Mouse (Mus musculus): ENCODE results near the gene Cryba2. TPM values are rescaled to one million over a fixed set of nuclear protein-coding genes. Genes with fewer than 3 reads are reported as not detected.
A peak's percentile ranks its signal among the peaks of the same experiment; 100 is the strongest.

The Cryba2 gene
- total RNA-seq, 2 experiments from 2014 or later = not detected

DNA sequence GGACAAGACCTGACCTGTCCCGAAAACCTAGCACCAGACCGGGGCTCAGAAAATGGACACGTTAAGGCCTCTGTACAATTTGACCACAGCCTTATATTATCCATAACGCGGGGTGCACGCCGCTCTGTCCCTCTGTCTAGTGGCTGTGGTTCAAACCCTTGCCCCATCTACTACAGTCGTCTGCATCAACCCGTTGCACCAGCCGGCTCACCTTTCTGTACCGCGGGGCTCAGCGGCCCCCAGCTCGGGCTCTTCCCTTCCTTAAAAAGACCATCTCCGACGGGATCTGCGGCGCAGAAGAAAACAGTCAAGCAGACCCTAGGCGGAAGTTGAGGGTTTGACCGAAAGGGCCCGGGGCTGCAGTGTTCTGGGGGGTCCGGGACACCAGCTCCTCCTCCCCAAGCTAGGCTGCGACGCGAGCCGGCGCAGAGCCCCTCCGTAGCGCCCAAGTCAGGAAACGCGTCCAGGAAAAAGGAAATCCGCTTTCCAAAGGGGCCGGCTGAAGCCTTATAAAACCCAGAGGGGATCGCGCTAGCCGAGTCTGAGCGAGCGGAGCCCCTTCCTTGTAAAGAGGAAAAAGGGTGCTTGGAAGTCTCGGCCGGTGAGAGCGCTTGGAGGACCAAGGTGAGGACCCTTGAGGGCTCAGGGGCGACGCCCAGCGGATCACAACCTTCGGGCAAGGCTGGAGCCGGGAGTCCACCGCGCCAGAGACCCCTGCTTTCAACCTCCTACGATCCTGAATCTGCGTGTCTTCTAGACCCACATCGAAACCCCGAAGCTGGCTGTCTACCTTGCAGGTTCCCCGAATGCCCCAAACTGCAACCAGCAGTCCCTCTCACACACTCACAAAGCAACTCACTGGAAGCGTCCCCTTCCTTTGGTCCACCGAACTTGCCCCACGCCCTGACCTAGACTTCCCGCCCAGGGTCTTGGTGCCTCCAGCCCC lies 8.5 kb downstream of the Cryba2 start:
- DNase-seq = peak in 1 of 2 experiments; percentile 13
- intact Hi-C loops (cut with DNase I) = loop anchor here (5.0 kb wide), 1 partner anchor 133 kb away; no protein-coding TSS in a partner anchor

DNA sequence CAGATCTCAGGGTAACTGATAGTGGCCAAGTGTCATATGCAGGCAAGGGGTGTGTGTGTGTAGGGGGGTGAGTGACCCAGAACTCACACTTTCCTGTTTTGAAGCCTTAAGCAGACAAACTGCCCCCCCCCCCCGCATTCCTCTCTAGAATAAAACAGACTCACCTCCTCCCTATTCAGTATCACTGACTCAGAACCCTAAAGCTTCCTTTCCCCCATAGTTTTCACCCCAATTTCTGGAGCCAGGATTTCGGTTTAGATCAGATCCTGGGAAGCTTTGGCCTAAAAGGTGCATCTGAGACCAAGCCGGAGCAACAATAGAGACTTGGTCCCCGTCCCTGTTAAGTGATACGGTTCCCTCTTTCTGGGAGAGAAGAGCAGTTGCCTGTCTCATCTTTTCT lies 9.5 kb downstream of the Cryba2 start:
- DNase-seq = no peak
- intact Hi-C loops (cut with DNase I) = loop anchor here (5.0 kb wide), 1 partner anchor 134 kb away; no protein-coding TSS in a partner anchor

DNA sequence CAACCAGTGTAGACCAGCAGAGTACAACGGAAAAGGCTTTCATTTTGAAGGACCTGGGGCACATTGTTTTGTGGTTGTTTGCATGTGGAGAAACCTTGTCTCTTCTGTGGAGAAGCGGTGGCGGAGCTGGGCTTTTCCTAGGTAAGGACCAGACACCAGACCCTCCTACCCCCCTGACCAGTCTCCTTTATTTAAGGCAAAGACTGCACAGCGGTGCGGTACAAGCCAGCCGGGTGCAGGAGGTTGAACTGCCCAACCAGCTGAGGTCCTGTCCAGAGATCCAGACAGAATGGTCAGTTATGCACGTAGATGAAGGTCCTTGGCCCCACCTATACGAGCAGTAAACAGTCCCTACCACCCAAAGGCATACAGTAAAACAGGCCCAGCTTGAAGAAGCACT lies 10.1 kb downstream of the Cryba2 start:
- DNase-seq = no peak
- intact Hi-C loops (cut with DNase I) = loop anchor here (5.0 kb wide), 1 partner anchor 134 kb away; no protein-coding TSS in a partner anchor

DNA sequence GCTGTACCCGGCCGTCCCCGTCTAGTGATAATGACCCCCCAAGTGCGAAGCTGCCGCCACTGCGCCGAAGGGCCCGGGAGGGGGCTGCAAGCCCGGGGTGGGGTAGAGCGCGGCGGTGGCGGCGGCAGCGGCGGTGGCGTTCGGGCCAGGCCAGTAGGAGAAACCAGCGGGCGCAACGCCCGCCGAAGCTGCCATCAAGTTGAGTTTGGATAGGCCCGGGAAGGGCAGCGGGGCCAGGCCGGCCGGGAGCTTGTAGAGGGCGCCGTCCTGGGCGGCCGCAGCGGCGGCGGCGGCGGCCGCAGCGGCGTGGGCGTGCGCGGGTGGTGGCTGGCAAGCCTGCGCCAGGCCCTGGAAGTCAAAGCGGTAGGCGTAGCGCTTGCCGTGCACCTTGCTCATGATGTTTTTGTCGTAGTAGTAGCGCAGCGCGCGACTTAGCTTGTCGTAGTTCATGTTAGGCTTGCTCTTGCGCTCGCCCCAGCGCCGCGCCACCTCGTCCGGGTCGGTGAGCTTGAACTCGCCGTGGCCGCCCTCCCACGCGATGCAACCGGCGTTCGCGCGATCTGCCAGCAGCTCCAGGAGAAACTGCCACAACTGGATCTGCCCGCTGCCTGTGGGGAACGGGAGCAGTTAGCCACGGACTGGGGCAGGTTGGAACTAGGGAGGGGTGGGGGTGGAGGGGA lies 10.7 kb downstream of the Cryba2 start:
- DNase-seq = no peak
- intact Hi-C loops (cut with DNase I) = loop anchor here (5.0 kb wide), 1 partner anchor 135 kb away; no protein-coding TSS in a partner anchor

GRCm38 (mm10) chr1:74880785-74881360 lies 12.1 kb downstream of the Cryba2 start:
- intact Hi-C loops (cut with DNase I) = loop anchor here (5.0 kb wide), 1 partner anchor 136 kb away; no protein-coding TSS in a partner anchor
- peak; percentile 65 to 83 for DNase-seq

GRCm38 (mm10) chr1:74877199-74877598 lies 15.7 kb downstream of the Cryba2 start:
- intact Hi-C loops (cut with DNase I) = no loop called here

GRCm38 (mm10) chr1:74872218-74872617 lies 20.7 kb downstream of the Cryba2 start:
- intact Hi-C loops (cut with DNase I) = no loop called here
- no peak for DNase-seq

More at GRCm38 (mm10) chr1:74877199-74877598, 15.7 kb downstream of the Cryba2 start:
- no peak for DNase-seq

GRCm38 (mm10) chr1:74861783-74862182 lies 31.2 kb downstream of the Cryba2 start:
- intact Hi-C loops (cut with DNase I) = no loop called here

DNA sequence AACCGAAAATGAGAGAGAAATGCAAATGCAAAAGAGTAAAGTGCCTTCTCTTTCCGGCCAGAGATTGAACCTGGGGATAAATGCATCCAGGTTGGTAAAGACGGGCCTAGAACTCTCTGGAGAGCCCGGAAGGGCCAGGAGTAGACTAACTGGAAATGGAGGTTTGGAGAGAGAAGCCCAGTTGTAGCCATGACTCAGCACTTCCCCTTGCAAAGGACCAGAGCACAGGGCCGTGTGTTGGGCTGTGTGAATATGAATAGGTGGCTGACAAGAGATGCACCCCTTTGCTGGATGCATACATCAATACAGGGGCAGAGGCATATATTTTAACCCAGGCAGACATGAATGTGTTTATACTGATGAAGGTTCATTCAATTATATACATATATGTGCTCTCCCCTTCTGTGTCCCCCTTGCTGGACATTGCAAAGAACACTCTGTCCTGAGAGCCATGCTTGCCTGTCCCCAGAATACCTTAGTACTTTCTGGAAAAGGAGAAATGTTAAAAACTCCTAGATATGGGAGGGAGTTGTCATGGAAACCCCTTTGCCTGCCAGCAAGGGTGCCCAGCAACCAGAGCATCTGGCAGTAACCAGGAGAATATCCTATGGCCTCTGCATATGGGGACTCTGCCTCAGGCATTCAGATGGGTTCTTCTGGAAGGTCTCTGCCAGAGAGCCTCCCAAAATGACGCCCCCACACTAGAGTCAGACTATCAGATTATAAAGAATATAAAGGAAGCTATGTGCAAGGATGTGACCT lies 33.5 kb downstream of the Cryba2 start:
- DNase-seq = no peak
- intact Hi-C loops (cut with DNase I) = no loop called here

More at GRCm38 (mm10) chr1:74861783-74862182, 31.2 kb downstream of the Cryba2 start:
- no peak for DNase-seq

DNA sequence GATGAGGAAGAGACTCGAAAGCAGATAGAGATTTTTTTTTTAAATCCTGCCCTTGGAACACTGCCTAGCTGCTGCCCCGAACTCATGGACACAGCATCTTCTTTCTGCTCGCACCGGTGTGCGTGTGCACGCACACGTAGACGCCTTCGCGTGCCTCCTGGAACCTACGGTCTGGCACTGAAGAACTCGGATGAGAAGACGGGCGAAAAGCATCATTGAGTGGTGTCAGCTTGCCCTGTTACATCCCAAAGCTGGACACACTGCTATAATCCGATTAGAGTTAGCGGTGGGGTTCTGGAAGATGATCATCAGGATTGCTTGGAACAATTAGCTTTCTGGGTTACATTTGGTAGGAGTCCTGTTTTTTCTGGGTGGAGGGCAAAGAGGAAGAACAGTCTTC lies 34.1 kb downstream of the Cryba2 start:
- intact Hi-C loops (cut with DNase I) = no loop called here
- DNase-seq = no peak

- intact Hi-C loops (cut with DNase I) = no loop called here
- DNase-seq = peak; percentile 65 to 77
These were observed 34.7 kb downstream of the Cryba2 start for GRCm38 (mm10) chr1:74858171-74858719.

- intact Hi-C loops (cut with DNase I) = no loop called here
- no peak for DNase-seq
These were observed 35.3 kb downstream of the Cryba2 start for GRCm38 (mm10) chr1:74857677-74858076.

DNA sequence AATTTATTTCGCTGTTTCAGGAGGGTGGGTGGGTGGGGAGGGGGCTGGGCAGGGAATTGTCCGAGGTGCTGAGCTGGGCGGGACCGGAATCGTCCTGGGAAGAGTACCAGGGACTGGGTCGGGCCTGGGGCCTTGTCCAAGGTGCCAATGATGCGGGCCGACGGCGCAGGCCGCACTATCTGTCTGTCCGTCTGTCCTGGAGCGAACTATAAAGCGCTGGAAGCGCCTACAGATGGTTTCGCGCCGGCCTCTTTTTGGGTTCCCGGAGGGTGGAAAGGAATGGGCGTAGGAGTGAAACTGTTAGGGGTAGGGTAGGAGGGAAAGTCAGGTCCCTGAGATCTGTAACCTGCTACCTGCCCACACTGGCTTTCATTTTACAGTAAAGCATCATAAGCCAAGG lies 35.7 kb downstream of the Cryba2 start:
- no peak for DNase-seq
- intact Hi-C loops (cut with DNase I) = no loop called here

DNA sequence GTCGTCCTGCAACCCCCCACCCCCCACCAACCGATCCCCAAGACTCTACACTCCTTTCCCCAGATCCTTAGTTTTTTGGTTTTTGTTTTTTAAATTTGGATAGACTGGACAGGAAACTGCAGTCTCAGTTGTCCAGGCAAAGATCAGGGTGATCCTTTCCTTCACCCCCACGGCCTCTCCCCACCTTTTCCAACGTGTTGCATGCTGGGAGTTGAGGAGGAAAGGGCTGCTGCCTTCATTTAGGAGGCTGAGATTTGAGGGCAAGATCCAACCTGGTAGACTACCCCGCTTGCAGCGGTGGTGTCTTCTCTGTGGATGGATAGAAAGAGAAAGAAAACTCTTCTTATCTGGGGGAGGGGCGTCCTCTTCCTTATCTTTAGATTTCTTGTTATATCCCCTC lies 36.2 kb downstream of the Cryba2 start:
- intact Hi-C loops (cut with DNase I) = no loop called here

GRCm38 (mm10) chr1:74856439-74856720 lies 36.6 kb downstream of the Cryba2 start:
- no peak for DNase-seq
- intact Hi-C loops (cut with DNase I) = no loop called here

More for the DNA sequence above, 36.2 kb downstream of the Cryba2 start:
- no peak for DNase-seq

GRCm38 (mm10) chr1:74855651-74856438 lies 37.1 kb downstream of the Cryba2 start:
- intact Hi-C loops (cut with DNase I) = no loop called here
- peak in 1 of 2 experiments; percentile 7 for DNase-seq

GRCm38 (mm10) chr1:74855156-74855555 lies 37.8 kb downstream of the Cryba2 start:
- no peak for DNase-seq
- intact Hi-C loops (cut with DNase I) = no loop called here

GRCm38 (mm10) chr1:74854306-74855056 lies 38.5 kb downstream of the Cryba2 start, which contains the start of gene Cdk5r2:
Gene Cdk5r2, plus strand, starts transcription at chr1:74854934.
- peak; percentile 79 to 80 for DNase-seq
- intact Hi-C loops (cut with DNase I) = no loop called here
